Mouse (Mus musculus): Measurements from ENCODE around the gene Pgap2.

Gene Pgap2

GRCm38 (mm10) chr7:102239591-102239990, 29.6 kb downstream of the Pgap2 start:
- peak; percentile 23 for DNase-seq (ENCODE audit: low read depth, low spot score)

- no peak for DNase-seq (ENCODE audit: low read depth, low spot score)
These were observed 32.4 kb downstream of the Pgap2 start for GRCm38 (mm10) chr7:102242371-102242770.

DNA sequence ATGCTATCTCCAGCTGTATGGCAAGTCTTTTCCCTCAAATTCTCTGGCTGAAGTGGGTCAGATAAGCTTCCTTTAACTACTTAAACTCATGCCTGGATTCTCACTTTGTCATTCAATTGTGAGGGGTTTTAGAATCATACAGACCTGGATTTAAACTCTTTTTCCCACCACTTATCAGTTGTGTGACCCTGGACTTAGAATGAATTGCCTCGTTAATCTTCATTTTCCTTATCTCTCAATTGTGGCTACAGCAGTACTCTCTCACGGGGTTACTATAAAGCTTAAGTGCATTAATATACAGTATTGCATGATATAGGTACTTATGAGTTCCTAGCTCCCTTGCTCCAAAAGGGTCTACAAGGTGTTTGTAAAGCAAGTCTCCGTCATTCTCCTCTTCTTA, 32.9 kb downstream of the Pgap2 start:
- DNase-seq (ENCODE audit: low read depth, low spot score), result no peak

DNA sequence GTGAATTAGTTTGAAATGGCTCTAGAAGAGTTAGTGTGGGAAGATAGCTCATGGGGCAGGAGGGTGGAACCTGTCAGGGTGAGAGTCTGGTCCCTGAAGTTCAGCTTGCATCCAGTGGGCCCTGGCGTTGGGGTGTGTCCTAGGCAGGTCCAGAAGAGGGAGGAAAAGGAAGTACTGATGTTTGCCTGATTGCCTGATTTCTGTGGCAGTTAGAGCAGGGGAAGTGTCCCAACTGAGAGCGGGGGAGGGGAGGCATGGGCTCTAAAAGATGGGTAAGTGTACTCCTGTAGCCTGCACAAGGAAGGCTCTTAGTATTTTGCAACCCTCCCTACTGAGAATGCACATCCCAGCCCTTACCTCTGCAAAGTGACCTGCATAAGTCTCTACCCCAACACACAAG, 33.9 kb downstream of the Pgap2 start:
- peak; percentile 34 for DNase-seq (ENCODE audit: low read depth, low spot score)

DNA sequence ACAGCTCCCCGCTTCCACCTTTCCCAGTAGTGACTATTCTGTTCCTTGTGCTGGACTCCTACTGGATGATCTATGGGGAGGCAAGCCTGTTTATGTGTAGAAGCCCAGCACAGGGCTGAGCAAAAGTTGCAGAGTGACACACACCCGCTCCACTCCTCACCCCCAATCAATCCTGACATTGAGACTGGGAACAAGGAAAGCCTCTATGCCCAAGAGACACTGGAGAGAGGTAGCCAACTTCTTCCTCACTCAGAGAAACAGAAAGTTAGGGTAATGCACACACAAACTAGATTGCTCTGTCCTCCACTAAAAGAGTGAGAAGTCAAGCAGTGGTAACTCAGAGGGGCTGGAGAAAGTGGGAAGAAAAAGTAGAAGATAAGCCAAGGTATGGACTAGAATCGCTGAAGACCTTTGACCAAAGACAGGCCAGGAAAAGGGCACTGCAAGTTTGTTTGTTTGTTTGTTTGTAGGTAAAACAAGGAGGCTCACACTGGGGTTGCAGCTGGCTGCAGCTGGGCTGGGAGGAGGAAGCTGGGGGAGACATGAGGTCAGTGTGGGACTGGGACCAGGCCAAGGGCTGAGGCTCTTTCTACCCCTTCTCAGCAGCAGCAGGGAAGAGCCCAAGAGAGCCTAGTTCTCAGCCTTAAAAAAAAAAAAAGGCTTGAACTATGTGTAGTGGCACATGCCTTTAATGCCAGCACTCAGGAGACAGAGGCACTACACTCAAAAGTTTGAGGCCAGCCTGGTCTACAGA, 35.0 kb downstream of the Pgap2 start:
- no peak for DNase-seq (ENCODE audit: low read depth, low spot score)

- no peak for DNase-seq (ENCODE audit: low read depth, low spot score)
These were observed 35.8 kb downstream of the Pgap2 start for GRCm38 (mm10) chr7:102245775-102246174.

- no peak for DNase-seq (ENCODE audit: low read depth, low spot score)
These were observed 36.3 kb downstream of the Pgap2 start for GRCm38 (mm10) chr7:102246265-102246664.

GRCm38 (mm10) chr7:102246956-102247797, 37.2 kb downstream of the Pgap2 start:
- no peak for DNase-seq (ENCODE audit: low read depth, low spot score)

DNA sequence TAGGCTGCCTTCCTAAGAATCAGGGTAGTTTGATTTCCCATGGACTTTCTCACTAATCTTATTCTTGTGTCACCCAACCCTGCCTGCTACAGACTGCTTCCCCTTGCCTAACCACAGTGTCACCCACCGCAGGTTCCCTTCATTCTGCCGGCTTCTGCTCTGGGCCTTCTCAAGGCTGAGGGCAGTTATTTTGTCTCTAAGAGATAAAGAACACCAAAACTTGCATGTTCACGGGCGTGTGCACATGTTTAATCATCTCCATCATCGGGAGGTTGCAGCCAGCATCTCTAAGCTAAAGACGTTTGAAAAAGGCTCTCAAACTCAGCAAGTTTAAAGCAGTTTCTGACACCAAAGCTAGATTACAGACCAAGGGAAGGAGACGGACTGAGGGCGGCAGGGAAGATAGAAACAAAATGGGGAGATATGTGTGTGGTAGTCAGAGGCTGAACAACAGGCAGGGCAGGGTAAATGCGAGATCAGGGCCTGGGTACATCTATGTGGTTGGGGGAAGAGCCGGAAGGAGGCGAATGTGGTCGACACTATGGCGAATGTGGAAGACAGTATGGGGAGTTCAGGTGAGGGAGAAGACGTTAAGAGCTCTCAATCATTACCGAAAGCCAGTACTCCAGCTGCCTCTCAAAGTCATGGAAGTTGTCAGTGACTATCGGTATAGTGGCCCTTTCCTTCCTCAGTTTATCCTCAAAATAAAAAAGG, 38.8 kb downstream of the Pgap2 start:
- no peak for DNase-seq (ENCODE audit: low read depth, low spot score)

- DNase-seq (ENCODE audit: low read depth, low spot score), result peak; percentile 64
These were observed 39.5 kb downstream of the Pgap2 start for GRCm38 (mm10) chr7:102249531-102249895.

DNA sequence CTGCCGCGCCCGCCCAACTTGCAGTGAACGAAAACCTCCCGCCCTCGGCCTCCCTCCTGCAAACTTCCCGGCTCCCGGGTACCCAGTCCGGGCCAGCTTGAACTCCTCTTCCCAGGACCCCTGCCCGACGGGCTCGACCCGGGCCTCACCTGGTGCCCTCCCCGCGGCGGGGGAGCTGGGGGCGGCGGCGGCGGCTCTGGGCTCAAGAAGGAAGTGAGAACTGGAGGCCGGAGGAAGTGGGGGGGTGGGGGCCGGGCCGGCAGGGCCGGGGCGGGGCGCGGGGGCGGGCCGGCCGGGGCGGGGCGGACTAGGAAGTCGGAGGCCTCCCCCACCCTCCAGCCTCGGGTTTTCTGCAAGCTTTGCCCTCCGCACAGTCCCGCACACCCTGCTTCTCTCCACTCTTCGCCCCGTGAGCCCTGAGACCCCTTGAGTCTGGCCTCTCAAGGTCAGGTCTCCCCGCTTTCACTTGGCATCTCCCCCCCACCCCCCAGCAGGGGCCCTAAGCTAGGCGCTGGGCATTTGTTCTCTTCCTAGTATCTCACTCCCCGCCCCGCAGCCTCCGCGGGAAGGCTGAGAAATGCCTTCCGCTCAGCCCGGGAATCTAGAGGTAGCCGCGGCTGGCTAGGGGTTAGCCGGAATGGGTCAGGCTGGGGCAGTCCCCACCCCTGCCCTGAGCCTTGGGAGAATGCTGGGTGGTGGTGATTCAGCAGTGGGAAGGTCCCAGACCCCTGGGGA, 40.1 kb downstream of the Pgap2 start:
- DNase-seq (ENCODE audit: low read depth, low spot score), result peak; percentile 80

DNA sequence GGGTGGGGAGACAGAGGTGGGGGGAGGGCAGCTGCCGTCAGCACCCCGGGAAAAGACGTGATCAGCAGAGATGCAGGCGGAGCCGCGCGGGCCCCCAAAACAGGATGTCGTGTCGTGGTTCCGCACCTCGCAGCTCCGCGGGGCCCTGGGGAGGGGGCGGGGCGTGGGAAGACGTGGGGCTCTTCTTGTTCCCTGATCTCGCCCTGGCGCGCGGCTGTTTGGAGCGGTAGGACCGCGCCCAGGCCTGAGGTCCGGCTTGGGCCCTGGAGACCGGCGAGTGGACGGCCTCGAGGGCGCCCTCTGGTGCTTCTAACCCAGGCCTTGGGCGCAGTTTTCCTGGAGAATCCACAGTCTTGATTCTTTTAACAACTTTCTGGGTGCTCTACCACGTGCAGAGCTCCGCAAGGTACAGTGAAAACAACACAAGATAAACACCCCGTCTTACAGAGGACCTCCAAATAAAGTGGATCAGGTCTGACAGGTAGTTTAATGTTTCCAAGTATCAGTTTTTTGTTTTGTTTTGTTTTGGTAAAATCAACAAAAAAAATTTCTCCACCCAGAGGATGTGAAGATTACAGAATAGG, 40.7 kb downstream of the Pgap2 start:
- peak; percentile 81 for DNase-seq (ENCODE audit: low read depth, low spot score)

DNA sequence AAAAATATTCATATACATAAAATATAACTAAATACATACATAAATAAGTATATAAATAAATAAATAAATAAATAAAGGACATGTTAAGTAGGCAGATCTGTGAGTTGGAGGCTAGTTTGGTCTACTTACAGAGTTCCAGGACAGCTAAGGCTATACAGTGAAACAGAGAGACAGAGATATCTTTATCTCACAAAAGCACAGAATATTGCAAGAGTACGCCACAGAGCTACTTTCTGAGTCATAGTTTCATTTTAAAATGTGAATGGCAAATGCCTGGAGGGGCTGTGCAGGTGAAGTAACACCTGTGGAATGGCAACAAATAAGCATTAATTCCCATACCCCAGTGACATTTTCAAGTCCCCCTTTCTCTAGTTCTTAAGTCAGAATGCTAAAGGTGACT, 43.6 kb downstream of the Pgap2 start:
- DNase-seq (ENCODE audit: low read depth, low spot score), result no peak

DNA sequence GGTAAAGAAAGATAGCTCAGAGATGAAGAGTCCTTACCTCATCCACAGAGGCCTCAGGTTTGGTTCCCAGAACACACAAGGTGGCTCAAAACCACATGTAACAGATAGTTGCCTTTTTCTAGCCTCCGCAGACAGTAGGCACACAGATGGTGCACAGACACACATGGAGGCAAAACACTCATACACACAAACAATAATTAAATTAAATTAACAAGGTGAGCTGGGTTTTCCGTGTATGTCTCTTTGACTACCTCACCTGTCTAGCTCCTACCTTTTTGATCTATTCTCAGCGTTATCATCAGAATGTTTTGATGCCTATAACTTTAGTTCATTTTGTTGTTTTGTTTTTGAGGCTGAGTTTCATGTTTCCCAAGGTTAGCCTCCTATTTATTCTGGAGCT, 45.9 kb downstream of the Pgap2 start, which contains the start of gene Rhog:
Gene Rhog, minus strand, starts transcription at position 101 of the 400 bp plus-strand sequence.
- DNase-seq (ENCODE audit: low read depth, low spot score), result no peak

GRCm38 (mm10) chr7:102256636-102257035, 46.6 kb downstream of the Pgap2 start:
- DNase-seq (ENCODE audit: low read depth, low spot score), result no peak

- peak; percentile 82 for DNase-seq (ENCODE audit: low read depth, low spot score)
These were observed 48.2 kb downstream of the Pgap2 start for GRCm38 (mm10) chr7:102258189-102258588.

GRCm38 (mm10) chr7:102258753-102259152, 48.7 kb downstream of the Pgap2 start:
- DNase-seq (ENCODE audit: low read depth, low spot score), result no peak

DNA sequence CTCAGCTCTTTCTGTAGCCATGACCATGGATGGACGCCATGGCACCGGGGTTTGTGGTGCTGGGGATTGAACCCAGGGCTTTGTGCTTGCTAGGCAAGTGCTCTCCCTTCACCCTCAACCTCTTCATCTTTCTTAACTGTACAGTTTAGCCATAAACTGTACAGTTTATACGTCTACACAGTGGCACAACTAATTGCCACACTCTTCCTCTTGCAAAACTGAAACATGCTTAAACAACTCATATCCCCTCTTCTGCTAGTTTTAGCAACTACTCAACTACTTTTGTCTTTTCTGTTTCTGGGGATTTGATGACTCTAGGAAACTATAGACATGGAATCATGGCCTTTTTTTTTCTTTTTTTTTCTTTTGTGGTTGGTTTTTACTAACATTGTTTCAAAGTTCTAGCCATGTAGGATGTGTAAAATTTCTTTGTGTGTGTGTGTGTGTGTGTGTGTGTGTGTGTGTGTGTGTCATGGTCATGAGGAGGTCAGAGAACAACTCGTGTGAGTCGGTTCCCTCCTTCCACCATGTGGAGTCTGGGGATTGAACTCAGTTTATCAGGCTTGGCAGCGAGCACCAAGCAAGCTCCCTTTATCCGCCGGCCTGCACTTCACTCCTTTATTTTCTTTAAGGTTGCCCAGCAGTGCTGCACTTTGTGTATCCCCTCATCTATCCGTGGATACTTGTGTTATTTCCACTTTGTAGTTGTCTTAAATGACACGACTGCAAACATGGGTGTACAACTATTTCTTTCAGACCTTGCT, 49.9 kb downstream of the Pgap2 start:
- DNase-seq (ENCODE audit: low read depth, low spot score), result no peak

GRCm38 (mm10) chr7:102260518-102260917, 50.5 kb downstream of the Pgap2 start:
- DNase-seq (ENCODE audit: low read depth, low spot score), result no peak

- peak; percentile 19 for DNase-seq (ENCODE audit: low read depth, low spot score)
These were observed 53.0 kb downstream of the Pgap2 start for GRCm38 (mm10) chr7:102263020-102263419.

All from ZHBTc4 (cell line).